Comparison of ENCODE assay signal across 14 mouse cellular contexts in genomic region chr1:193626924-193627849, GRCm38 (mm10).
DNase-seq lines count a peak whose midpoint lies in the region; ATAC-seq and TF ChIP-seq lines count a peak whose summit lies in the region.
"Had no signal": no experiment of that assay in that cellular context is flagged by ENCODE, and none has a peak within 500 bp of the region (broad histone marks: within the 10 kb centered on the region; RNA-seq: fewer than 3 reads in every experiment).

No protein-coding gene starts in this region.

- H3K27me3 ChIP-seq in hindbrain, embryonic 12.5 days, result no peaks in the 10 kb centered on the region
- peaks cover 3% of the 10 kb centered on the region; the same call in 1 of the 2 replicates for H3K27me3 ChIP-seq in midbrain, postnatal 0 days (ENCODE audit: insufficient read depth, low read length)

- no peak for TF ChIP-seq POLR2A in brain, embryonic 14.5 days (IDR thresholded peaks at IDR 0.05; ENCODE audit: borderline replicate concordance, extremely low read depth, insufficient read depth, insufficient read length, poor library complexity, severe bottlenecking)

- H3K9me3 ChIP-seq in hindbrain, embryonic 12.5 days (replicated peaks), result no peaks in the 10 kb centered on the region
- H3K9me3 ChIP-seq in midbrain, postnatal 0 days (ENCODE audit: low read length), result no peaks in the 10 kb centered on the region
- H3K9me3 ChIP-seq: heart, embryonic 13.5 days; liver, embryonic 13.5 days had no signal

- no peaks in the 10 kb centered on the region for H3K36me3 ChIP-seq in hindbrain, embryonic 12.5 days
- H3K36me3 ChIP-seq in midbrain, postnatal 0 days (ENCODE audit: insufficient read depth, low read length), result no peaks in the 10 kb centered on the region
- H3K36me3 ChIP-seq: heart, embryonic 13.5 days; liver, embryonic 13.5 days had no signal

- H3K9ac ChIP-seq in hindbrain, embryonic 12.5 days, result no peak overlapping the region
- H3K9ac ChIP-seq in midbrain, postnatal 0 days (replicated peaks; ENCODE audit: low read length, poor library complexity, severe bottlenecking), result no peak overlapping the region
- H3K9ac ChIP-seq: heart, embryonic 13.5 days; liver, embryonic 13.5 days had no signal

- TF ChIP-seq CTCF in brain, embryonic 14.5 days (IDR thresholded peaks at IDR 0.05; ENCODE audit: borderline replicate concordance, extremely low read depth, insufficient read depth, insufficient read length), result no peak
- no peak for TF ChIP-seq CTCF in midbrain, postnatal 0 days (IDR thresholded peaks at IDR 0.05)

- peak; percentile 52; the same call in 1 of the 2 replicates for ATAC-seq in hindbrain, embryonic 12.5 days (ENCODE audit: low FRiP score)
- no peak for ATAC-seq in midbrain, postnatal 0 days (ENCODE audit: low FRiP score)
- ATAC-seq: inflammation-experienced regulatory T-cells, adult 6 months had no signal

- peak overlapping the region; percentile 67 for H3K27ac ChIP-seq in hindbrain, embryonic 12.5 days
- H3K27ac ChIP-seq in midbrain, postnatal 0 days (ENCODE audit: low read depth, low read length), result no peak overlapping the region
- H3K27ac ChIP-seq: heart, embryonic 13.5 days; liver, embryonic 13.5 days had no signal

- H3K4me1 ChIP-seq in hindbrain, embryonic 12.5 days, result peaks cover 12% of the 10 kb centered on the region
- 0 out of 2 replicates have a peak, but pooled peaks cover 6% of the 10 kb centered on the region for H3K4me1 ChIP-seq in midbrain, postnatal 0 days (ENCODE audit: insufficient read depth, low read length)
- H3K4me1 ChIP-seq: liver, embryonic 13.5 days had no signal

- intact Hi-C loops in heart, postnatal 25 days (cut with DNase I), result loop anchor here (5.0 kb wide), 1 partner anchor 45 kb away; no protein-coding TSS in a partner anchor

- DNase-seq in heart, adult 18-20 months, result peak; percentile 12 to 52
- no peak for DNase-seq in heart, postnatal 25 days (ENCODE audit: low spot score)
- DNase-seq in brain, embryonic 14.5 days (ENCODE audit: low read depth), result peak; percentile 70
- DNase-seq in midbrain, postnatal 0 days (ENCODE audit: low spot score), result peak; percentile 47
- no peak for DNase-seq in cerebellum, postnatal 36 days
- no peak for DNase-seq in adrenal gland, postnatal 10 days
- DNase-seq in frontal cortex, postnatal 10 days (ENCODE audit: low spot score in 2 of 2), result no peak
- DNase-seq: cerebellum, adult 11-12 months; kidney, adult 9 months; liver, embryonic 13.5 days; thymus, postnatal 36 days had no signal

- 0 out of 2 replicates have a peak overlapping the region, but pooled peaks have one; percentile 6 for H3K4me2 ChIP-seq in hindbrain, embryonic 12.5 days (replicated peaks)
- H3K4me2 ChIP-seq in midbrain, postnatal 0 days (ENCODE audit: low read depth, low read length, poor library complexity, severe bottlenecking), result no peak overlapping the region; the same call in 1 of the 2 replicates
- H3K4me2 ChIP-seq: heart, embryonic 13.5 days; liver, embryonic 13.5 days had no signal

- WGBS in hindbrain, embryonic 12.5 days, result 64% methylated on average over 16 of the region's 16 CpGs
- WGBS in midbrain, postnatal 0 days, result 54% methylated on average over 16 of the region's 16 CpGs

- no peak overlapping the region for H3K4me3 ChIP-seq in hindbrain, embryonic 12.5 days
- H3K4me3 ChIP-seq in midbrain, postnatal 0 days (ENCODE audit: low read depth, low read length), result no peak overlapping the region
- H3K4me3 ChIP-seq: heart, embryonic 13.5 days; liver, embryonic 13.5 days had no signal

Comparison
In these comparisons a context has a peak if more than half of its experiments do, and no peak if none do; other contexts are left out.
1. DNase-seq: peak in heart, adult 18-20 months (2 of 2), brain, embryonic 14.5 days (single experiment) and midbrain, postnatal 0 days (single experiment); none in heart, postnatal 25 days (single experiment), cerebellum, postnatal 36 days (0 of 2), adrenal gland, postnatal 10 days (single experiment) and frontal cortex, postnatal 10 days (0 of 2).